Mouse (Mus musculus): ENCODE results near the gene Acoxl.
"Not testable (repeated sequence)": the region's sequence is repeated elsewhere in the genome, so short reads cannot be mapped to it uniquely, and the experiment has no call there.

Acoxl gene

GRCm38 (mm10) chr2:128071791-128072190, 233.1 kb downstream of the Acoxl start:
- DNase-seq (ENCODE audit: extremely low read depth, insufficient read length, low spot score) = no peak

GRCm38 (mm10) chr2:128072944-128073343, 234.3 kb downstream of the Acoxl start:
- no peak for DNase-seq (ENCODE audit: extremely low read depth, insufficient read length, low spot score)

- DNase-seq (ENCODE audit: extremely low read depth, insufficient read length, low spot score) = no peak
Measured at GRCm38 (mm10) chr2:128073603-128074002, 234.9 kb downstream of the Acoxl start.

GRCm38 (mm10) chr2:128076936-128077335, 238.3 kb downstream of the Acoxl start:
- DNase-seq (ENCODE audit: extremely low read depth, insufficient read length, low spot score) = no peak

GRCm38 (mm10) chr2:128078859-128079258, 240.2 kb downstream of the Acoxl start:
- DNase-seq (ENCODE audit: extremely low read depth, insufficient read length, low spot score) = no peak

GRCm38 (mm10) chr2:128079316-128079715, 240.6 kb downstream of the Acoxl start:
- DNase-seq (ENCODE audit: extremely low read depth, insufficient read length, low spot score) = no peak

GRCm38 (mm10) chr2:128083844-128084243, 245.2 kb downstream of the Acoxl start:
- no peak for DNase-seq (ENCODE audit: extremely low read depth, insufficient read length, low spot score)

GRCm38 (mm10) chr2:128084607-128085006, 245.9 kb downstream of the Acoxl start:
- no peak for DNase-seq (ENCODE audit: extremely low read depth, insufficient read length, low spot score)

GRCm38 (mm10) chr2:128085481-128085880, 246.8 kb downstream of the Acoxl start:
- DNase-seq (ENCODE audit: extremely low read depth, insufficient read length, low spot score) = no peak

GRCm38 (mm10) chr2:128086301-128086886, 247.7 kb downstream of the Acoxl start:
- no peak for DNase-seq (ENCODE audit: extremely low read depth, insufficient read length, low spot score)

- DNase-seq (ENCODE audit: extremely low read depth, insufficient read length, low spot score) = no peak
Measured at GRCm38 (mm10) chr2:128086996-128087526, 248.4 kb downstream of the Acoxl start.

GRCm38 (mm10) chr2:128087798-128088545, 249.3 kb downstream of the Acoxl start:
- DNase-seq (ENCODE audit: extremely low read depth, insufficient read length, low spot score) = no peak

GRCm38 (mm10) chr2:128090283-128090885, 251.7 kb downstream of the Acoxl start:
- DNase-seq (ENCODE audit: extremely low read depth, insufficient read length, low spot score) = no peak

GRCm38 (mm10) chr2:128091431-128092369, 253.0 kb downstream of the Acoxl start:
- DNase-seq (ENCODE audit: extremely low read depth, insufficient read length, low spot score) = no peak

GRCm38 (mm10) chr2:128092451-128092850, 253.8 kb downstream of the Acoxl start:
- no peak for DNase-seq (ENCODE audit: extremely low read depth, insufficient read length, low spot score)

GRCm38 (mm10) chr2:128094196-128094595, 255.5 kb downstream of the Acoxl start:
- DNase-seq (ENCODE audit: extremely low read depth, insufficient read length, low spot score) = no peak

GRCm38 (mm10) chr2:128094602-128095001, 255.9 kb downstream of the Acoxl start:
- DNase-seq (ENCODE audit: extremely low read depth, insufficient read length, low spot score) = no peak

GRCm38 (mm10) chr2:128095270-128095669, 256.6 kb downstream of the Acoxl start:
- DNase-seq (ENCODE audit: extremely low read depth, insufficient read length, low spot score) = no peak

GRCm38 (mm10) chr2:128096070-128096469, 257.4 kb downstream of the Acoxl start:
- no peak for DNase-seq (ENCODE audit: extremely low read depth, insufficient read length, low spot score)

GRCm38 (mm10) chr2:128098118-128098517, 259.4 kb downstream of the Acoxl start:
- DNase-seq (ENCODE audit: extremely low read depth, insufficient read length, low spot score) = not testable (repeated sequence)

GRCm38 (mm10) chr2:128102086-128102485, 263.4 kb downstream of the Acoxl start:
- no peak for DNase-seq (ENCODE audit: extremely low read depth, insufficient read length, low spot score)
